Mouse (Mus musculus) hindbrain, embryonic 10.5 days (tissue): Measurements from ENCODE around the gene Gm10337. TPM values are rescaled to one million over a fixed set of nuclear protein-coding genes. Genes with fewer than 3 reads are reported as not detected.

ENCODE experiments used
- DNase-seq: peaks from one replicate; pipeline ENCODE4 v3.0.0-alpha.2; 2017; ENCODE audit warnings: low spot score
- H3K27ac ChIP-seq: fragments of 300-500 bp; sonication (generic); 2 replicates; pipeline ENCODE4 v1.5.1; 2016; ENCODE audit warnings: mild to moderate bottlenecking, moderate library complexity
- H3K27me3 ChIP-seq: fragments of 300-500 bp; sonication (generic); 2 replicates; pipeline ENCODE4 v1.6.1; 2016; ENCODE audit warnings: mild to moderate bottlenecking; ENCODE audit not compliant: poor library complexity, insufficient read depth, severe bottlenecking
- H3K36me3 ChIP-seq: fragments of 300-500 bp; sonication (generic); 2 replicates; pipeline ENCODE4 v1.6.1; 2016; ENCODE audit warnings: mild to moderate bottlenecking, moderate library complexity
- H3K4me1 ChIP-seq: fragments of 300-500 bp; sonication (generic); replicated peaks from 2 replicates; pipeline ENCODE4 v1.6.1; 2016; ENCODE audit warnings: mild to moderate bottlenecking
- H3K4me3 ChIP-seq: fragments of 300-500 bp; sonication (generic); 2 replicates; pipeline ENCODE4 v1.5.1; 2016; ENCODE audit warnings: mild to moderate bottlenecking, moderate library complexity
- H3K9me3 ChIP-seq: fragments of 300-500 bp; sonication (generic); 2 replicates; pipeline ENCODE4 v1.6.1; 2016; ENCODE audit warnings: mild to moderate bottlenecking, moderate library complexity
- WGBS: fragments of 180-500 bp; shearing (Covaris S2); methylation state at CpG from one replicate; pipeline ENCODE4 v1.1.7; 2016; 5-methylcytosine and 5-hydroxymethylcytosine counted together
- polyA plus RNA-seq: library from polyadenylated mRNA; unstranded; fragments of >200 nt; fragmentation: Nextera tagmentation; extraction: Ambion mirVana; gene quantifications from 2 replicates; pipeline ENCODE4 v1.2.1, GENCODE M21; 2016

Gene Gm10337
- polyA plus RNA-seq, 1 experiment from 2014 or later, result 11.3 TPM

DNA sequence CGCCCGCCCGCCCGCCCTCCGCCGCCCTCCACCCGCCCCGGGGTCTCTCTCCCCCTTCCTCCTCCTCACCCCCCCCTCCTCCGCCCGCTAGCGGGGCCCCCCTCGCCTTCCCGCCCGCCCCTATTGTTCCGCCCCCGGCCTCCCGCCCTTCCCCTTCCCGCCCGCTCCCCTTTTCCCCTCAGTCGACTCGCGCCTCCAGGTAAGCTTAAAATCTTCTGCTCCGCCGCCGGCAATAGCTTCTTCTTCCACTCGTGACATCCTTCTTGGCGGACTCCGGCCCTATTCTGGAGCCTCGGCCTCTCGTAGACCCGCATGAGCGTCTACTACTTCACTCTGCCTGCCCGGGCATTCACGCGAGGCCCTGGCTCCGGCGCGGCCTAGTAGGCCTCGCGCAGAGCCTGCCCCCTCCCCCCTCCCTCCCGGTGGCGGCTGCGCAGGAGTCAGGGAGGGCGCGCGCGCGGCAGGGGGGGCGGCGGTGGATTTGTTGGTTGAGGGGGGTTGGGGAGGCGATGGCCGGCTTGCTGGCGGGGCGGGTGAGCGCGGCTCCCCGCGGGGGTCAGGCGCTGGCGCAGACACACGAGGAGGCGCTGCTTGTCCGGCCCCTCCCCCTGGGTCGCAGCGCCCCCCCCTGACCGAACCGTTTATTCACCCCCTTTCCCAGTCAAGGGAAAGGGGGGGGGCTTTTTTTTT lies 32.8 kb upstream of the Gm10337 start:
- H3K27me3 ChIP-seq, result no peaks in the 10 kb centered on the region
- H3K27ac ChIP-seq, result peak overlapping the region; percentile 99
- H3K36me3 ChIP-seq, result peaks cover 41% of the 10 kb centered on the region
- H3K9me3 ChIP-seq, result no peaks in the 10 kb centered on the region; the same call in 1 of the 2 replicates
- peak; percentile 84 for DNase-seq
- peaks cover 19% of the 10 kb centered on the region for H3K4me1 ChIP-seq
- under 1% methylated on average over 50 of the region's 67 CpGs for WGBS
- peak overlapping the region; percentile 95 for H3K4me3 ChIP-seq

DNA sequence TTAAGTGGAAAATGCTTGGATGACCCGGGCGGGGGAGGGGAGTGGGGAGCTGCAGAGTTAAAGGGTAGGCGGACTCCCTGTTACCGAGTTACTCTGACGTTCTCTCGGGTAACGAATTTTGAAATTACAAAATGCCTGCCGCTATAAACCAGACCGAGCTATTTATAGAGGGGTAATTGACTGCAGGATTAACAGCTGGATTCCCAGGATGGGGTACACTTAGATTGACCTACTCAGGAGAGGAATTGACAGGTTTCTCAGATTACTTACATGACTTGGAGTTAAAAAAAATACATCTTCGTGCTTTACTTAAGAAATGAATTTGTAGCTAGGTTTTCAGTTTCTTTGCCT lies 32.3 kb upstream of the Gm10337 start:
- Histone ChIP-seq H3K4me1 (peaks cover 19% of the 10 kb centered on the region), H3K4me3 (peak overlapping the region; percentile 95), H3K9me3 (no peaks in the 10 kb centered on the region; the same call in 1 of the 2 replicates), H3K36me3 (peaks cover 46% of the 10 kb centered on the region), H3K27ac (peak overlapping the region; percentile 99), H3K27me3 (no peaks in the 10 kb centered on the region)
- under 1% methylated on average over 10 of the region's 10 CpGs for WGBS
- DNase-seq, result no peak

DNA sequence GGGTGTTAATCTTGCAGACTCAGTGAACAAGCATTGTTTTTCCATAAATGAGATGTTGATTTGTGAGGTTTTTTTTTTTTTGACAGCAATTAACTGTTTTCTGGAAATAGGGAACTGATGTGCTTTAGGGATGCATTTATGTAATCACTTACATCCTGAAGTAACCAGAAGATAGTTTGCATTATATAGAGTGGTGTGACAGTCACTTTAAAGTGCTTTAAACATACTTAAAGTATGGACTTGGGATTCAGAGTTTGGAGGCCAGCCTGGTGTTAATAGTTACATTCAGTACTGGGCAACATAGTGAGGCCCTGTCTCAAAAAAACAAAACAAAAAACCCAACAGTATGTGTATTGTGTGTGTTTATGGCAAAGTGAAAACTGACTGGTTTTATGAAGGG lies 31.8 kb upstream of the Gm10337 start:
- no peaks in the 10 kb centered on the region; the same call in 1 of the 2 replicates for H3K9me3 ChIP-seq
- peaks cover 19% of the 10 kb centered on the region for H3K4me1 ChIP-seq
- DNase-seq, result no peak
- H3K27me3 ChIP-seq, result no peaks in the 10 kb centered on the region
- H3K36me3 ChIP-seq, result peaks cover 50% of the 10 kb centered on the region
- peak overlapping the region; percentile 95 for H3K4me3 ChIP-seq
- H3K27ac ChIP-seq, result no peak overlapping the region

DNA sequence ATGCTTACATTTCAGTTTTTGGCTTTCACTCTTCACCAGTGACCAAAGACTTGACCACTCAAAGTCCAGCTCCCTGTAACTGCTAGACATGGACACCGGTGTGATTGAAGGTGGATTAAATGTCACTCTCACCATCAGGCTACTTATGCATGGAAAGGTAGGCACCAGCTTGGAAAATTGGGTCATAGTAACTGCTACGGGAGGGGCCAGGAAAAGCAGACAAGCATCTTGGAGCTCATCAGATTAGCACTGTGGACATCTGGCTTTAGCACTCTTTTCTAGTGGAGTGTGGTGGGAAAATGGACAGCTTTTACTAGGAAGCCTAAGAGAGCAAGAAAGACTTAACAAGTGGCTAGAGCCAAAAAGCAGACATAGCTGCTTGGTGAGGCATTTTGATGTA lies 30.3 kb upstream of the Gm10337 start:
- 82% methylated on average over 2 of the region's 2 CpGs for WGBS
- peaks cover 65% of the 10 kb centered on the region for H3K36me3 ChIP-seq
- 0 out of 2 replicates have a peak overlapping the region, but pooled peaks have one; percentile 95 for H3K4me3 ChIP-seq
- DNase-seq, result no peak
- H3K4me1 ChIP-seq, result peaks cover 19% of the 10 kb centered on the region
- H3K27ac ChIP-seq, result no peak overlapping the region
- H3K9me3 ChIP-seq, result no peaks in the 10 kb centered on the region; the same call in 1 of the 2 replicates
- H3K27me3 ChIP-seq, result no peaks in the 10 kb centered on the region

DNA sequence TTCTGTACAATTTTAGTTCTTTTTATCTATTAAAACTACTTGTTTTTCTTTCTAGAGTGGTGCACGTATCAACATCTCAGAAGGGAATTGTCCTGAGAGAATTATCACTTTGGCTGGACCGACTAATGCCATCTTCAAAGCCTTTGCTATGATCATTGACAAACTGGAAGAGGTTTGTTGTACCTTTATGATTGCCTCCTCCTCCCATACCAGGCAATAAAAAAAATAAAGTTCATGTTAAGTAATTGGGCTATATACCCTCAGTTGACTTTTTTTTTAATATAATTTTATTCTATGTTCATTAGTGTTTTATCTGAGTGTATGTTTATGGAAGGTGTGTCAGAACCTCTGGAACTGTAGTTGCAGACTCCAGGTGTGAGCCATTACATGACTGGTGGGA lies 29.0 kb upstream of the Gm10337 start:
- DNase-seq, result no peak
- WGBS, result 92% methylated on average over 2 of the region's 2 CpGs
- Histone ChIP-seq H3K36me3 (peaks cover 69% of the 10 kb centered on the region), H3K9me3 (no peaks in the 10 kb centered on the region), H3K4me3 (no peak overlapping the region), H3K27ac (no peak overlapping the region), H3K4me1 (peaks cover 19% of the 10 kb centered on the region), H3K27me3 (no peaks in the 10 kb centered on the region)

DNA sequence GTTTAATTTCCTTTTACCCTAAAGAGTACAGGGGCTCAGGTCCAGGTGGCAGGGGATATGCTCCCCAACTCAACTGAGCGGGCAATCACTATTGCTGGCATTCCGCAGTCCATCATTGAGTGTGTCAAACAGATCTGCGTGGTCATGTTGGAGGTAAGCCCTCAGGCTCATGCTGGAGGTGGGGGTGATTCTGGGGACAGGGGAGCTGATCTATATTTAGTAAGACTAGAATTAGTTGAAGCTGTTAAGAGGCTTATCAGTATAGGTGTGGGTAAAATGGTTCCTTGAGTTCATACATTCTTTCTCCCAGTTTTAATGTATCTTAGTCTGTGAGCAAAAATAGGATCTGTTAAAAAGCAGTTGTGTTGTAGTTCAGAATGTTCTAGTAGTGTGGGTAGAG lies 20.4 kb upstream of the Gm10337 start:
- Histone ChIP-seq H3K27ac (no peak overlapping the region), H3K36me3 (peaks cover 97% of the 10 kb centered on the region), H3K27me3 (no peaks in the 10 kb centered on the region), H3K4me3 (no peak overlapping the region), H3K4me1 (no peaks in the 10 kb centered on the region), H3K9me3 (no peaks in the 10 kb centered on the region)
- WGBS, result 93% methylated on average over 3 of the region's 3 CpGs
- no peak for DNase-seq

DNA sequence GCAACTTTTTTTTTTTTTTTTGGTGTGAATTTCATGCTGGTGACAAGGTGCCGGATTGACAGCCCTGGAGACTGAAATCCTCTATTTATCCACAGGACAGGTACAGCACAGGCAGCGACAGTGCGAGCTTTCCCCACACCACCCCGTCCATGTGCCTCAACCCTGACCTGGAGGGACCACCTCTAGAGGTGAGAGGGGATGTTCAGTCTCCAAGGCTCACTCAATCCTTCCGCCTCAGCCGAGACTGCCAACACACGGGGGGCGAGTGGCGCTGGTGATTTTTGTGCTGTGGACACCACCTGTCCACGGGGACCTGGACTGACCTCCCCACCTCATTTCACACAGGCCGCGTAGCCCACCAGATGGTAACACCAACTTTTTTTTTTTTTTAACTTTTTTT lies 17.7 kb upstream of the Gm10337 start:
- no peak overlapping the region for H3K4me3 ChIP-seq
- DNase-seq, result no peak
- WGBS, result 94% methylated on average over 12 of the region's 12 CpGs
- no peaks in the 10 kb centered on the region for H3K9me3 ChIP-seq
- H3K27me3 ChIP-seq, result no peaks in the 10 kb centered on the region
- H3K36me3 ChIP-seq, result peaks cover 99% of the 10 kb centered on the region
- no peak overlapping the region for H3K27ac ChIP-seq
- H3K4me1 ChIP-seq, result no peaks in the 10 kb centered on the region

DNA sequence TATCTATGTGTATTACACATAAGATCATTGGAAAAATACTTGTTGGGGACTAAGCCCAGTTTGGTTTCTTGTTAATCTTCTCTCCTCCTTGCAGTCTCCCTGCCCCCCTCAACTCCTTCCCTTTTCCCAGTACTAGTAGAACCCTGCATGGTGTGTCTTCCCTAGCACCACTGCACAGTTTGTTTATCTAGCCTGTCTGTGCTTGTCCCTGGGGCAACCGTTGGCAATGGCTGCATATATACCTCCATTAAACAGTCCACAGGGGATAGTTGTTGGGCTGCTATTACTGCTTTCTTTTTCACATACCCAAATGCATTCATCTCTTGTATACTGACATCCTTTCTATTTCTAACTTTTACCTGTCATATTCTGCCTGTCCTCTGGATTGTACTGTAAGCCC lies 15.9 kb upstream of the Gm10337 start:
- Histone ChIP-seq H3K27ac (no peak overlapping the region), H3K27me3 (no peaks in the 10 kb centered on the region), H3K4me3 (no peak overlapping the region), H3K4me1 (no peaks in the 10 kb centered on the region), H3K9me3 (no peaks in the 10 kb centered on the region), H3K36me3 (peaks cover 100% of the 10 kb centered on the region)
- whole genome bisulfite sequencing, result 84% methylated on average over 1 of the region's 1 CpGs
- DNase-seq, result no peak

DNA sequence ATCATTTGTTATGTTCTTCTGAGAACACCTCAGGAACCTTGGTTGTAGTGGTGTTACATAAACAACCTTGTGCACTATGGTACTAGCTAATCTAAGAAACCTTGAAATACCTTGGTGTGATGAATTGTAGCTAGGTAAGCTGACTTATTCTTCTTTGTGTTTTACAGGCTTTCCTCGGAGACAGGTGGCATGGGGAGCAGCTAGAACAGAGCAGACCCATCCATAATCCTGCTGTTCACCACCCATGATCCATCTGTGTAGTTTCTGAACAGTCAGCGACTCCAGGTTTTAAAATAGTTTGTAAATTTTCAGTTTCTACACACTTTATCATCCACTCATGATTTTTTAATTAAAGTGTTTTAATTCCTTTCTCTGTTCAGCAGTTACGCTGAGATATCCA lies 5.2 kb upstream of the Gm10337 start:
- H3K4me3 ChIP-seq, result no peak overlapping the region
- no peaks in the 10 kb centered on the region for H3K4me1 ChIP-seq
- H3K9me3 ChIP-seq, result no peaks in the 10 kb centered on the region
- no peaks in the 10 kb centered on the region for H3K27me3 ChIP-seq
- DNase-seq, result no peak
- peaks cover 99% of the 10 kb centered on the region for H3K36me3 ChIP-seq
- no peak overlapping the region for H3K27ac ChIP-seq
- 92% methylated on average over 3 of the region's 3 CpGs for WGBS

DNA sequence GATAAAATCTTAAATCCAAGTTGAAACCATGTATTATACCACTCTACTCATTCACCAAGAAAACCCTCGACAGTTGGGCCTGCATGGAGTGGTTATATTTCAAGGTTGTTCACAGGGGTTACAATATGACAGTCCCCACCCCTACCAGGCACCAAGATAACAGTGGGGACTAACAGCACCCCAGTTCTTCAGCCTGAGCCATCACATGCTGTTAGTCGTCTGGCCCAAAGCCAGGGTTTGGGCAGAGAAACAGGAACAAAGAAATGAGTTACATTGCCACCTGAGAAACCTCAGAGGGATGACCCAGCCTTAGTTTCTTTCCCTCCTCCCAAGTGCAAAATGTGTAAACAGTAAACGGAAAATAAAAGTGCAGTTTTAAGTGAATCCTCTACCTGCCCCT lies 4.2 kb upstream of the Gm10337 start:
- H3K27me3 ChIP-seq, result no peaks in the 10 kb centered on the region
- H3K9me3 ChIP-seq, result no peaks in the 10 kb centered on the region
- WGBS, result 80% methylated on average over 3 of the region's 3 CpGs
- H3K4me1 ChIP-seq, result no peaks in the 10 kb centered on the region
- peaks cover 99% of the 10 kb centered on the region for H3K36me3 ChIP-seq
- H3K4me3 ChIP-seq, result no peak overlapping the region
- no peak overlapping the region for H3K27ac ChIP-seq
- no peak for DNase-seq

DNA sequence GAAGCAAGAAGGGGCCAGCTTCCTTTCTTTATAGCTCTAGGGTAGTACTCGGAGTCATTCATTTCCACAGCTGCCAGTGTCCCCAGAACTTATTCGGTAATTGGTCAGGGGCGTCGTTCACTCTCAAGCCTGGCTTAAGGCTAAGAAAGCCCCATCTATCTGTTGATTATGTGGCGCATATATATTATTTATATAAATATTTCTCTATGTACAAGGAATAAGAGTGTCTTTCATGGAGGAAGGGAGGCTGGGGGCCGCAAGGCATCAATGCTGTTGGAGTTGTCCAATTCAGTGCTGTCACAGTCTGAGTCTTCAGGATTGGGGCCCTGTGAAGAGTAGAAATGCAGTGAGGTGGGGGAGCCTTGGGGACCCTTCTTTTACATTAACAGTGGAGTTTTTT lies 3.7 kb upstream of the Gm10337 start:
- Histone ChIP-seq H3K4me3 (no peak overlapping the region), H3K9me3 (no peaks in the 10 kb centered on the region), H3K36me3 (peaks cover 99% of the 10 kb centered on the region), H3K4me1 (no peaks in the 10 kb centered on the region), H3K27me3 (no peaks in the 10 kb centered on the region), H3K27ac (no peak overlapping the region)
- 92% methylated on average over 6 of the region's 6 CpGs for WGBS
- DNase-seq, result no peak

DNA sequence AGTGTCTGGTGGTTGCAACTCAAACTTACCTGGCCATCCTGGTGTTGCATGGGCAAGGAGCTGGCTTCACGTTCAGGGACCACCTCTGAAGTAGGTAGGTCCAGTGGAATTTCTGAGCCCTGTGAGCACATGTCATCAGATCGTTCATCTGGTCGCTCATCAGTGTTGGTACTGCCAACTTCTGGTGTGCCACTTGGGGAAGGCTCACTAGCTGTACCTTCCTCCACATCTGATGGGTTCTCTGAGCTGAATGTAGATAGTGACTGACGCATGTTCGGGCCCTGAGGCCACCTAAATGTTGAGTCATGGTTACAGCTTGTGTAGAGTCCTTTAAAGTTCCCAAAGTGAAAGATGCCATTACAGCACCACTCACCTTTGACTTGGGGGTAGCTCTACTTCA lies 3.0 kb upstream of the Gm10337 start:
- DNase-seq, result no peak
- Histone ChIP-seq H3K27ac (no peak overlapping the region), H3K9me3 (no peaks in the 10 kb centered on the region), H3K4me3 (no peak overlapping the region), H3K4me1 (0 out of 2 replicates have a peak, but pooled peaks cover 3% of the 10 kb centered on the region), H3K36me3 (peaks cover 99% of the 10 kb centered on the region), H3K27me3 (no peaks in the 10 kb centered on the region)
- 89% methylated on average over 5 of the region's 5 CpGs for WGBS

DNA sequence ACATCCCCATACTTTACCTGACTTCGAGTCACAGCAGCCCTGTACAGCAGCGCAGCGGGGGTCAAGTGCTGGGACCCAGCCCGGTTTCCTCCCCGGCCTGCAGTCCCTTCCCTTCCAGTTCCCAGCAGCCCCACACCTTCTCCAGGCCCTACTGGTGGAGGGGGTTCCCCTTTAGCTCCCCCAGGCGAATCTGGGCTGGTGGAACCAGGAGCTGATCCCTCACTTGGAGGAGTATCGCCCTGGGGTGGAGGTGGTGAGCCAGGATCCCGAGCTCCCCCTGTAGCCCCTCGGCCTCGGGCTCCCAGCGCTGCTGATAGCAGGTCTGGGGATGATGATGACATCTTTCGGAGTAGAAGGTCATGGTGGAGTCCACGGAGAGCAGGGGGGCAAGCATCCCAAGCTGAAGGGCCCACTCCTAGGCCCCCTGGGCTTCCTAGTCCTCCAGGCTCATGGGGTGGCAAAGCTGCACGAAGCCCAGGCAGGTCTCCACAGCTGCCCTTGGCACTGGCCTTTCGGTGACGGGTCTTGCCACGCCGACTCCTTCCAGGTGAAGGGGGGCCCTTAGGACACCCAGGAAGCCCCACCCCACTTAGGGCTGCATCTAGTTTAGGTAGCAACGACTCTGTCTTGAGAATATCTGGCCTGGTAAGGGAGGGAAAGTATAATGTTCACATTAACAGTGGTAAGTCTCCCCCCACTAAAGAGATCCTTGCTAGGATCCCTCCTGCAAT lies 2.3 kb upstream of the Gm10337 start:
- H3K9me3 ChIP-seq, result no peaks in the 10 kb centered on the region
- WGBS, result 90% methylated on average over 19 of the region's 19 CpGs
- no peak for DNase-seq
- peaks cover 99% of the 10 kb centered on the region for H3K36me3 ChIP-seq
- no peak overlapping the region for H3K27ac ChIP-seq
- H3K27me3 ChIP-seq, result no peaks in the 10 kb centered on the region
- no peak overlapping the region for H3K4me3 ChIP-seq
- H3K4me1 ChIP-seq, result 0 out of 2 replicates have a peak, but pooled peaks cover 5% of the 10 kb centered on the region
